Mouse (Mus musculus) kidney, adult 2 months (tissue): Measurements from ENCODE around the gene Dnah17. TPM values are rescaled to one million over a fixed set of nuclear protein-coding genes. Genes with fewer than 3 reads are reported as not detected.

ENCODE experiments used
- DNase-seq: peaks from one replicate; pipeline ENCODE4 v3.0.0; 2021
- H3K27ac ChIP-seq: fragments of 200-500 bp; 2 replicates; pipeline ENCODE4 v1.5.1; 2012; ENCODE audit warnings: low read depth, low read length, control low read depth, inconsistent platforms; ENCODE audit not compliant: insufficient read depth
- H3K27me3 ChIP-seq: fragments of 200-500 bp; replicated peaks from 2 replicates; pipeline ENCODE4 v1.6.1; 2012; ENCODE audit warnings: mild to moderate bottlenecking, moderate library complexity, low read length, inconsistent platforms; ENCODE audit not compliant: control insufficient read depth, insufficient read depth
- H3K36me3 ChIP-seq: fragments of 200-500 bp; 2 replicates; pipeline ENCODE4 v1.6.1; 2012; ENCODE audit warnings: mild to moderate bottlenecking, moderate library complexity, low read length, inconsistent platforms; ENCODE audit not compliant: control insufficient read depth, insufficient read depth
- H3K4me1 ChIP-seq: fragments of 200-500 bp; 2 replicates; pipeline ENCODE4 v1.6.1; 2011; ENCODE audit warnings: low read length; ENCODE audit not compliant: control insufficient read depth, insufficient read depth
- H3K4me3 ChIP-seq: fragments of 200-500 bp; 2 replicates; pipeline ENCODE4 v1.5.1; 2011; ENCODE audit warnings: mild to moderate bottlenecking, low read depth, low read length, control low read depth; ENCODE audit not compliant: insufficient read depth
- CTCF ChIP-seq: fragments of 200-500 bp; conservative IDR thresholded peaks from 2 replicates; pipeline ENCODE4 v1.5.1; 2011; ENCODE audit warnings: low read depth, mild to moderate bottlenecking, control low read depth, low read length, moderate library complexity, mixed read lengths; ENCODE audit not compliant: insufficient read depth, insufficient read length
- POLR2A ChIP-seq: fragments of 200-500 bp; IDR thresholded peaks from one replicate; pipeline ENCODE4 v1.6.1; 2011; ENCODE audit warnings: low read depth, low read length, control low read depth
- WGBS: fragments of 180-500 bp; shearing (Covaris S2); methylation state at CpG from one replicate; pipeline ENCODE4 v1.1.7; 2018; 5-methylcytosine and 5-hydroxymethylcytosine counted together
- polyA plus RNA-seq: library from polyadenylated mRNA; depleted of rRNA; stranded (reverse); fragments of >200 nt; gene quantifications from 2 replicates; pipeline ENCODE4 v1.2.3, GENCODE M21; 2012

Gene Dnah17
- polyA plus RNA-seq, 1 experiment: 0.19 TPM

DNA sequence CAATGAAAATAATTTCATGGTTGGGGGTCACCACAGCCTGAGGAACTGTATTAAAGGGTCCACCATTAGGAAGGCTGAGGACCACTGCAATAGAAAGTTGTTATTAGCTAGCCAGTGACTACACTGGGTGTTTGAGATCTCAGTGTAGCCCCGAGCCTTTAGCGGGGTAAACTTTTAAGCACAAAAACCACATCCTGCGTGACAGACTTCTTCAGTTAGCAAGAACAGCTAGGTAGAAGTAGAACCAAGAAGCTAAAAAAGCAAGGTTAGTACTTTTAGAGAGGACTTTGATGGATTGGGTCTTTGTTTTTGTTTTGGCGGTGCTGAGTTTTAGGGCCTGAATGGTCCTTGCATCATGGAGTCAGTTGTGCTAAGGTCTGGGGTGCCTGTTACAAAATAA, 13.3 kb upstream of the Dnah17 start:
- TF ChIP-seq CTCF (no peak), POLR2A (no peak)
- no peaks in the 10 kb centered on the region for H3K27me3 ChIP-seq
- no peak overlapping the region for H3K4me3 ChIP-seq
- H3K27ac ChIP-seq: no peak overlapping the region
- DNase-seq: no peak
- WGBS: 90% methylated on average over 4 of the region's 4 CpGs
- H3K4me1 ChIP-seq: no peaks in the 10 kb centered on the region
- no peaks in the 10 kb centered on the region for H3K36me3 ChIP-seq

DNA sequence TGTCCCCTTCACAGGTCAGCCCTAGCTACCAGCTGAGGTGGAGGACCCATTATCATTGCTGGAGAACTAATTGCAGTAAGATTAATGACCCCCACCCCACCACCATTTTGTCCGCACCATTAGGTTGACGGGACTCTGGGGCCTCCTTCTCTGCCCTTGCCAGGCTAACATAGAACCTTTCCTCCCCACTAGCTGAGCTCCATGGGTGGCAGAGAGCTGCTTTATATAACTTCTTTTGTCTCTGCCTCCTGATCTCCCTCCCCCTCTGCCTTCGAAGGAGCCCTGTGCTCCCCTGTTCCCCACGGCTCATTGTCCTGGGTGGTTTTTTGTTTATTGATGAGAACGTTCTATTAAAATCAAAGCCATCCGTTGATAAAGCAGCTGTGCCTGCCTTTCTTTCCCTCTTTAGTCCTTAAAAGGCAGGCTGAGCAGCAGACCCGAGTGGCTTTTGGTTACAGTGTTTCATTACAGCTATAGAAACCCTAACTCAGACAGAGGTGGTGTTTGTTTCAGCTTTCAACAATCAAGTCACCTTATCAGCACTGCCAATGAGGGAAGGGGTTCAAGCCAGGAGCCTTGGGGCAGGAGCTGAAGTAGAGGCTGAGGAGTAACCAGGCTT, 12.2 kb upstream of the Dnah17 start:
- WGBS: 51% methylated on average over 7 of the region's 7 CpGs
- H3K27me3 ChIP-seq: no peaks in the 10 kb centered on the region
- H3K36me3 ChIP-seq: no peaks in the 10 kb centered on the region
- H3K4me3 ChIP-seq: no peak overlapping the region
- no peak for DNase-seq
- no peak overlapping the region for H3K27ac ChIP-seq
- no peaks in the 10 kb centered on the region for H3K4me1 ChIP-seq
- TF ChIP-seq CTCF (no peak), POLR2A (no peak)

DNA sequence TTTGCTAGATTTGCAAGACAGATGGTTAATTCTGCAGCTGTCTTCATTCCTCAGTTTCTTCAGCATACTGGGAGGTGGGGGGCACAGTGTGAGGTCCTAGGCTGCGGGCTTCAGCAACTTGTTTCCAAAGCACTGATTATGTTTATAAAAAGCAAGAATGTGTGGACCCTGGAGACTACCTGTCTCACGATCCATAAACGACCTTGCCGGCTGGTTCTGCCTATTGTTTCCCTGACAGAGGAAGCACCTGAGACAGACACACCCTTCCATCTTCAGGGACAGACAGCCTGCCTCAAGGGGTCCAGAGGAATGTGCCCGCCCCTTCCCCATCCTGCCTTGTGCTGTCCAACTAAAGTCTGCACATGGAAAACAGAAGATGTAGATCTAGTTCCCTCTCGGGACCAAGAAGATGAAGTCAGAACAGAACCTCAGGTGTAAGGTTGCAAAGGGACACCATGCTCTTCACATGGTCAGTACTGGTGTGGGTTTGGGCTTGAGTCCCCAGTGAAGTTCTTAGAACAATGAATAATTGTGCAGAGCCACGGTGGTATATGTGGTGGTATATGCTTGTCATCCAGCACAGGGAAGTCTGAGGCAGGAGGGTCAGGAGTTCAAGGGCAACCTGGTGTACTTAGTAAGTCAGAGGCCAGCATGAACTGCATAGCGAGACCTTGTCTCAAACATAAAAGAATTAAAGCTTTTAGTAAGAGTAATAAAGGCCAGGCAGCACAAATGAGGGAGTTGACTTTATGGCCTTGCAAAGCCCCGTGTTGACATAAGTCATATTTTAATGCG, 10.5 kb upstream of the Dnah17 start:
- no peak for TF ChIP-seq CTCF
- TF ChIP-seq POLR2A: no peak
- no peak for DNase-seq
- Histone ChIP-seq H3K4me1 (no peaks in the 10 kb centered on the region), H3K27me3 (no peaks in the 10 kb centered on the region), H3K36me3 (no peaks in the 10 kb centered on the region), H3K27ac (no peak overlapping the region), H3K4me3 (no peak overlapping the region)
- WGBS: 75% methylated on average over 10 of the region's 10 CpGs

DNA sequence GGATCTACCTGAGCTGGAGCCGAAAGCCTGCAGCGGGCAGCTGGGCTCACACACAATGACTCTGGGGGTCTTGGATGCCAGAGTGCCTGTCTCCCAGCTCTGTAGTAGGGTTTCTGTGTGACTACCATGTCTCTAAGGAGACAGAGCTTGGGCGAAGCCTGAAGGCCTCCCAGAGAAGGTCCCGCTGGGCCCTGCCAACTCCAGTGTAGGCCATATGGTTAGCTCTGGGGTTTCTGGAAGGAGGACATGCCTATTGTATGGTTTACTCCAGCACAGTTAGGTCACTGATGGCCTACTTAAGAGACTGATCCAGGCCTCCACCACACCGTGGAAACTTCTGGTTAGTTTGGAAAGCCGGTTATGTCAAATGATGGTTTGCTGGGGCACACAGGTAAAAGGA, 7.9 kb upstream of the Dnah17 start:
- Histone ChIP-seq H3K36me3 (no peaks in the 10 kb centered on the region), H3K27ac (no peak overlapping the region)

GRCm38 (mm10) chr11:118136172-118136632, 5.8 kb upstream of the Dnah17 start:
- Histone ChIP-seq H3K27me3 (no peaks in the 10 kb centered on the region), H3K4me1 (no peaks in the 10 kb centered on the region), H3K27ac (no peak overlapping the region), H3K36me3 (no peaks in the 10 kb centered on the region), H3K4me3 (no peak overlapping the region)
- DNase-seq: no peak
- WGBS: 35% methylated on average over 5 of the region's 5 CpGs
- TF ChIP-seq CTCF (no peak), POLR2A (no peak)

More for the DNA sequence above, 7.9 kb upstream of the Dnah17 start:
- no peak for TF ChIP-seq POLR2A
- TF ChIP-seq CTCF: no peak
- H3K4me3 ChIP-seq: no peak overlapping the region
- no peaks in the 10 kb centered on the region for H3K4me1 ChIP-seq
- over 99% methylated on average over 6 of the region's 6 CpGs for WGBS
- DNase-seq: no peak
- no peaks in the 10 kb centered on the region for H3K27me3 ChIP-seq

DNA sequence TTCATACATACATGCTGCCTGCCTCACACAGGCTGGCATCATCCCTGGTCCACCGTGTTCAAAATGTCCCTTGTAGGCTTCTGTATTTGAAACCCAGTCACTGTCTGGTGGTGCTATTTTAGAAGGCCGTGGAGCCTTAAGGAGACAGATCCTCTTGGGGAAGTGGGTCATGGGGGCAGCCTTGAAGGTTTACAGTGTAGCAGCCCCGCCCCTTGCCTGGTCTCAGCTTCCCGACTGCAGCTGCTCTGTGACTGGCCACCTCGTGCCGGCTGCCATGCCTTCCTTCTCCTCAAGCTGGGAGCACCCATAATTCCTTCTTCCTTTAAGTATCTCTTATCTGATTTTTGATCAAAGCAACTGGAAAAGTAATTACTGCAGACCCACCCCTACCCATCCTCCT, 4.8 kb upstream of the Dnah17 start:
- no peaks in the 10 kb centered on the region for H3K36me3 ChIP-seq
- TF ChIP-seq CTCF: no peak
- no peak for TF ChIP-seq POLR2A
- WGBS: 47% methylated on average over 6 of the region's 6 CpGs
- no peaks in the 10 kb centered on the region for H3K27me3 ChIP-seq
- H3K4me1 ChIP-seq: no peaks in the 10 kb centered on the region
- DNase-seq: no peak
- H3K27ac ChIP-seq: no peak overlapping the region
- H3K4me3 ChIP-seq: no peak overlapping the region

DNA sequence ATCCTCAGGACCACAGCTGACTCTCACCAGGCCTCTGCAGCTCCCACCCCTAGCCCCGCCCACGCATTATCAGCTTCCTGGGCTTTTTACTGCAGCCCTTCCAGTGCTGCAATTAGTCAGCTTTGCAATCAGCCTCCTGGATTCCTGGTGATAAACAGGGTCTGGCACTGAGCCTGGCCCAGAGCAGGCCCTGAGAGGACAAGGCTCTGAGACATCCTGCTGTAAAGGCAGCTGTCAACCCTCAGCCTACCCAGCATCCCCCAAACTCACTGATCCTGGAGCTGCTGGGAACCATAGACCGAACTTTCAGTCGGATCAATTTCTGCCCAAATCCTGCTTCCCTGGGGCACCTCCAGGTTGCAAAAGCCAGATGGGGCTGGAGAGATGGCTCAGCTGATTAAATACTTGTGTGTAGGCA, 3.3 kb upstream of the Dnah17 start:
- H3K4me1 ChIP-seq: no peaks in the 10 kb centered on the region
- H3K36me3 ChIP-seq: no peaks in the 10 kb centered on the region
- peak; percentile 41 for DNase-seq
- no peaks in the 10 kb centered on the region for H3K27me3 ChIP-seq
- no peak for TF ChIP-seq POLR2A
- TF ChIP-seq CTCF: no peak
- WGBS: 41% methylated on average over 4 of the region's 4 CpGs
- no peak overlapping the region for H3K4me3 ChIP-seq
- H3K27ac ChIP-seq: no peak overlapping the region
